Mouse (Mus musculus): ENCODE data around the gene Celf5.

Gene Celf5

GRCm38 (mm10) chr10:81482533-81482889 is at the start of gene Celf5:
Gene Celf5 (minus strand): TSS chr10:81482709.
- peak; percentile 62 for DNase-seq (ENCODE audit: inconsistent ontology term)

- peak; percentile 31 for DNase-seq (ENCODE audit: inconsistent ontology term)
These were observed 44.3 kb upstream of the Celf5 start for GRCm38 (mm10) chr10:81526779-81527178.

DNA sequence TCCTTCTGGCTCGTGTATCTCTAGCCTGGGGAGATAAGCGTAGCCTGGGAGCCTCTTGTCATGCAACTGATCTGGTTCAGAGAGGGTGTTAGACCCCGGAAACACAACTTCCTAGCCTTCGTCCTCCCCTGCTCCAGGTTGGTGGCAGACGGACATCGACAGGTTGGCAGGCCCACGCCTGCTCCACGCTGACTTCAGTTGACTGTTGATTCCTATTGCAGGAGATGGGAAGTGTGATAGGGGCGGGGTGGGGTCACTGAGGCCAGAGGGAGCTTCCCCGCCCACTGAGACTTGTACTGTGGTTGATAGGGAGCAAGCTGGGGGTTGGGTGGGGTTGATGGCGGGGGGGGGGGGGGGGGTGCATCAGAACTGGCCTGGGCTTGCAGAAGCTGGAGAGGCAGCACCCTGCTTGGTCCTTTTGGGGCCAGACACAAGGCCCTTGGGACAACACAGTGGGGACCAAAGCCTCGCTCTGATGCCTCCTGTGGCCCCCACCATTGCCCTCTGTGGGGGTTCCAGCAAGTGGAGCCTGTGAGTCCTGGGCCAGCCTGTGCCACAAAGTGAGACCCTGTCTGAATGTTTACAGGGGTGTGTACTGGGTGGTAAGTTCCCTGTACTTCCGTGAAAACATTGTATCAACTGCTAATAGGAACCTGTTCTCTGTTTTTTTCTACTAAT is 42.6 kb upstream of the Celf5 start:
- no peak for DNase-seq (ENCODE audit: inconsistent ontology term)

GRCm38 (mm10) chr10:81524051-81524605 is 41.6 kb upstream of the Celf5 start, which contains the start of gene Gna15:
Gene Gna15 (minus strand): TSS chr10:81524225.
- no peak for DNase-seq (ENCODE audit: inconsistent ontology term)

- peak; percentile 36 for DNase-seq (ENCODE audit: inconsistent ontology term)
These were observed 41.1 kb upstream of the Celf5 start for GRCm38 (mm10) chr10:81523570-81523969.

- DNase-seq (ENCODE audit: inconsistent ontology term) = no peak
These were observed 40.6 kb upstream of the Celf5 start for GRCm38 (mm10) chr10:81523142-81523541.

GRCm38 (mm10) chr10:81519978-81520365 is 37.5 kb upstream of the Celf5 start:
- DNase-seq (ENCODE audit: inconsistent ontology term) = no peak

- no peak for DNase-seq (ENCODE audit: inconsistent ontology term)
These were observed 36.9 kb upstream of the Celf5 start for GRCm38 (mm10) chr10:81519227-81519977.

GRCm38 (mm10) chr10:81518546-81518945 is 36.0 kb upstream of the Celf5 start:
- peak; percentile 54 for DNase-seq (ENCODE audit: inconsistent ontology term)

GRCm38 (mm10) chr10:81517227-81517626 is 34.7 kb upstream of the Celf5 start:
- no peak for DNase-seq (ENCODE audit: inconsistent ontology term)

- DNase-seq (ENCODE audit: inconsistent ontology term) = no peak
These were observed 31.3 kb upstream of the Celf5 start for GRCm38 (mm10) chr10:81513798-81514197.

DNA sequence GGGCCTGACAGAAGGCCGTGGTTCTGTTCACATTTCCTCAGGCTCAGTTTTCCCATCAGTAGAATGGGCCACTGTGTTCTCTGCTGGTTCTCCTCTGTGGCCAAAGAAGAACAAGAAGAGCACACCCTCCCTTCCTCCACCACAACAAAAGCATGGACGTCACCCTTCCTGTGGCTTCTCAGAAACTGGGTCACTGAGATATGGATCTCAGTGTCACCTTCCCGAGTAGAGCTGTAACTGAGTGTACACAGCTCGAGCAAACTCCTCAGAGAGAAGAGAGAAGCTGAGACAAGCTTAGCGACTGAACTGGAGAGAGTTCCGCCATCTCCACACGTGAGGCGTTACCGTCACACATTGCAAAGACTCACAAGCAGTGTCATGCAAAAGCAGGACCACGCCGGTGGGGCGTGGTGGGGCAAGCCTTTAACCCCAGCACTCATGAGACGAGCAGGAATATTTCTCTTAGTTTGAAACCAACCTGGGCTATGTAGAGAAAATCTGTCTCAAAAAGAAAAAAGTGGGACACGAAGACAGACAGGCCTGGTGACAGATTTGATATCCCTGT is 27.8 kb upstream of the Celf5 start:
- DNase-seq (ENCODE audit: inconsistent ontology term) = no peak

DNA sequence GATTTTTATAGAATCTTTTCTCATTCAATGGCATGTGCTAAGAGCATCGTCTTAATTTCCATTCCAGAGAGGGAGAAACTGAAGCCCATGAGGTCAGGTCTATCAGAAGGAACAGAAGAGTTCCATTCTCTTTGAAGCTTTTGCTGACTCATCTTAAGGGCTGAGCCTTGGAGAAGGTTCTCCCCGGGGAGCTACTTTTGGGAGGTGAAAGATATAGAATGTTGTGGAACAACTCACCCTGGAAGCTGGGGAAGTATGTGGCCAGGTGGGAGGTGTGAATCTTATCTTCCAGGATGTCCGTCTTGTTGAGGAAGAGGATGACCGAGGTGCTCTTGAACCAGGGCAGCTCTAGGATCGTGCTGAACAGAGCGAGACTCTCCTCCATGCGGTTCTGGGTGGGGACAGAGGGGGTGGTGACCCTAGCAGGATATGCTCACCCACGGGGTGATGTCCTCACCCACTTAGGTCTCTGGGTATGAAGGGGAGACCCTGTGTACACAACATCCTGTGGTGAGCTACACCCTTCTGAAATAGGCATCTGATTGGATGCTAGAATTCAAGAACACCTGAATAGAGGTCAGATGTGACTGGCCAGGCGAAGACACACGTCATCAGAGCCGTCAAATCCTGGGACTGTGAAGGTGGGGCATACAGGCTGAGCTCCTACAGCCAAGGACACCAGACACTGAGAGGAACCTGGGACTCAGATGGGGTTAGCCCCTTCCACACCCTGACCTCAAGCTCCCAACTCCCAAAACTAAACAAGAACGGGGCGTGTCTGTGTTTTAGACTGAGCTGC is 25.4 kb upstream of the Celf5 start:
- no peak for DNase-seq (ENCODE audit: inconsistent ontology term)

DNA sequence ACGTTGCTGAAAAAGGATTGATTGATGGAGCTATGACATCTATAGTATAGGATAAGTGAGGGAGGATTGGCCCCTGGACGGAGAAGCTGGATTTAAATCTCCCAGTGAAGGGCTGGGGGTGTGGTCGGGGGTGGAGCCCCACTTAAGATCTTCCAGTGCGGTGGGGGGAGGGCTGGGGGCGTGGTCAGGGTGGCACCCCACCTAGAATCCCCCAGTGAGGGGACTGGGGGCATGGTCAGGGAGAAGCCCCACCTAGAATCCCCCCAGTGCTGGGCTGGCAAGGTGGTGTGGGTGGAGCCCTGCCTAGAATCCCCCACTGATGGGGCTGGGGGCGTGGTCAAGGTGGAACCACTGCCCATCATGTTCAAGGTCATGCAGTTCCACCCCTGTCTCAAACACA is 24.6 kb upstream of the Celf5 start:
- no peak for DNase-seq (ENCODE audit: inconsistent ontology term)

- DNase-seq (ENCODE audit: inconsistent ontology term) = no peak
These were observed 22.6 kb upstream of the Celf5 start for GRCm38 (mm10) chr10:81505016-81505664.

GRCm38 (mm10) chr10:81502658-81503057 is 20.1 kb upstream of the Celf5 start:
- peak; percentile 81 for DNase-seq (ENCODE audit: inconsistent ontology term)

DNA sequence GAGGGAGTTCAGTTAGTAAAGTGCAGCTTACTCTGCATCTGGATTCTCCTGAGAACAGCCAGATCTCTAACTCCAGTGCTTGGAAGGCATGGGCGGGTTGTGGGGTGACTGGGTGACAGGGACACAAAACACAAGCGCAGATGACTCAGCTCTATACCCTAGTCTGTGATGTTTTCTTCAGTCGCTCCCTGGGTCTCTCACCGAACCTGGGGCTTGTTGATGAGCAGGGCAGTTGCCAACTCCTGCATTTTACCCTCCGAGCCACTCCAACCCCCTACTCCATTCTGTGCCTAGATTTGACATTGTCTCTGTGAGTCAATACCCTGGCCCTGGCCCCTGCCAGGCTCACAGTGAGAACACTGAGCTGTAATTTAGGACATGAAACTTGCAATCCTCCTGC is 19.4 kb upstream of the Celf5 start:
- DNase-seq (ENCODE audit: inconsistent ontology term) = no peak

DNA sequence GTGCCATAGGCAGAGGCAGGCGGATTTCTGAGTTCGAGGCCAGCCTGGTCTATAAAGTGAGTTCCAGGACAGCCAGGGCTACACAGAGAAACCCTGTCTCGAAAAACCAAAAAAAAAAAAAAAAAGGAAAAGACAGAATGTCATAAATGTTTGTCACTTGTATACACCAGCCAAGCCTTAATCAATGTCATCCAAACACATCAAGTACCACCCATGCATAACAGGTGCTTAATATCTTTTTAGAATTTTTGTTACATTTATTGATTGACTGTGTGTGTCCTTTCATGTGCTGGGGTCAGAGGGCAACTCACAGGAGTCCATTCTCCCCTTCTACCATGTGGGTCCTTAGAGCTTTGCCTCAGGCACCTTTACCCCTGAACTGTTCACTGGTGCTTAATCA is 17.5 kb upstream of the Celf5 start, which contains the start of gene S1pr4:
Gene S1pr4 (minus strand): TSS at position 101 of the 400 bp plus-strand sequence.
- no peak for DNase-seq (ENCODE audit: inconsistent ontology term)

DNA sequence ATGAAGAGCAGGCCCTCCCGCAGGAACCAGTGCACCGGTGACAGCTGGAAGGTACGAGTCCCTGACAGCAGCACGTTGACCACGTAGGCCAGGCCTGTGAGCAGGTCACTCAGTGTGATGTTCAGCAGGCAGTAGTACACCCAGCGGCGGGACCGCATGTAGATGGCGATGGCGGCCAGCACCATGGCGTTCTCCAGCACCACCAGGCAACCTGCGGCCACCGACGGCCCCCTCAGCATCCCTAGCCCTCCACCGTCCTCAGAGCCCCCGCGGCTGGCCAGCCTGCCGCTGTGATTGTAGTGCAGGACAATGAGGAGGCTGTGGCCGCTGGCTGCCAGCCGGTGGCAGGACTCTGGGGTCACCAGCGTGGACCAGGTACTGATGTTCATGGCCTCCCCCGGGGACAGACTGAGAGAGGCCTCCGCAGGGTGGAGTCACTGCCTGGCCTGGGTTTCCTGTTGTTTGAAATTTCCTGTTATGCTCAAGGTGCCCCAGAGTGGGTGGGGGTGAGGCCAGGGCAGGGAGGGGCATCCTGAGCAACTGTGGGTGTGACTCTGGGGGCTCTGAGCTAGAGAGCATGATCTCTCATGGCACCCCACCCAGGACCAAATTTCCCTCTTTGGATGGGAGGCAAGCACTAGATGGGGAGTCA is 16.9 kb upstream of the Celf5 start:
- no peak for DNase-seq (ENCODE audit: inconsistent ontology term)

GRCm38 (mm10) chr10:81498316-81499249 is 16.1 kb upstream of the Celf5 start:
- DNase-seq (ENCODE audit: inconsistent ontology term) = no peak
